Mouse (Mus musculus): Measurements from ENCODE around the gene Try10.
"Not testable (repeated sequence)": the region's sequence is repeated elsewhere in the genome, so short reads cannot be mapped to it uniquely, and the experiment has no call there.

The Try10 gene

DNA sequence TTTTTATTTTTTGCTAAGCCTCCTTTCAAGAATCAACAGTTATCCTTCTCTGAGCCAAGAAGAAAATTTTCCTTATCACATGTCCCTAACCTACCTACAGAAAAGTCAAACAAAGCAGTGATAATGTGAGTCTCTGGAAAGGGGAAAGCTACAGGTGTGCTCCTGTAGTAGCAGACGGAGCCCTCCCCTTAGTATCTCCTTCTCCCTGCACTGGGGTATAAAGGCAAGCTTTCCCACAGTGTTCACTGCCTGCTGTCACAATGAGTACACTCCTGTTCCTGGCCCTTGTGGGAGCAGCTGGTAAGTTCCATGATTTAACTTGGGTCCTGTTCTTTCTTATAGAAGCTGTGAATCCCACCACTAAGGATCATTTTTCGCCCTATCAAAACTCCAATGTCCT is at the start of gene Try10:
TSS of gene Try10 (plus strand) at position 174 of the 400 bp plus-strand sequence.
- no peak for DNase-seq (ENCODE audit: low spot score in 2 of 2)

DNA sequence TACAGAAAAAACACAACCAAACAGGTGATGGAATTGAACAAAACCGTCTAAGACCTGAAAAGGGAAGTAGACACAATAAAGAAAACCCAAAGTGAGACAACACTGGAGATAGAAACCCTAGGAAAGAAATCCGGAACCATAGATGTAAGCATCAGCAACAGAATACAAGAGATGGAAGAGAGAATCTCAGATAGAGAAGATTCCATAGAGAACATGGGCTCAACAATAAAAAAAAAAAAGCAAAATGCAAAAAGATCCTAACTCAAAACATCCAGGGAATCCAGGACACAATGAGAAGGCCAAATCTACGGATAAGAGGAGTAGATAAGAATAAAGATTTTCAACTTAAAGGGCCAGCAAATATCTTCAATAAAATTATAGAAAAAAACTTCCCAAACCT is 37.2 kb upstream of the Try10 start, which contains the start of gene Try5:
TSS of gene Try5 (minus strand) at position 101 of the 400 bp plus-strand sequence.
- not testable (repeated sequence) for DNase-seq (ENCODE audit: low spot score in 2 of 2)

DNA sequence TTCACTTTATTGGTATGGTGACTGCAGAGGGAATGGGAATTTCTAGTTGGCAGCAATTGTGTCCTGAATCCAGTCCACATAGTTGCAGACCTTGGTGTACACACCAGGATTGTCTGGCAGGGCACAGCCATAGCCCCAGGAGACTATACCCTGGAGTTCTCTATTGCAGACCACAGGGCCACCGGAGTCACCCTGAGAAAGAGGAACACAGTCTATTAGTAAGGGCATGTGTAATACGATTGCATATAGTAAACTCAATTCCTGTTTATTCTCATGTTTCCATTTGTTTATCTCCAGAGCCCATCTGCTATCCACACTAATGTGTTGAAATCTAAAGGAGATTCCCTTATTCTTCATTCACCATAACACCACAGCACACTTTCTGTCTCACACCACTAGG is 19.9 kb downstream of the Try10 start:
- DNase-seq (ENCODE audit: low spot score in 2 of 2): not testable (repeated sequence)

DNA sequence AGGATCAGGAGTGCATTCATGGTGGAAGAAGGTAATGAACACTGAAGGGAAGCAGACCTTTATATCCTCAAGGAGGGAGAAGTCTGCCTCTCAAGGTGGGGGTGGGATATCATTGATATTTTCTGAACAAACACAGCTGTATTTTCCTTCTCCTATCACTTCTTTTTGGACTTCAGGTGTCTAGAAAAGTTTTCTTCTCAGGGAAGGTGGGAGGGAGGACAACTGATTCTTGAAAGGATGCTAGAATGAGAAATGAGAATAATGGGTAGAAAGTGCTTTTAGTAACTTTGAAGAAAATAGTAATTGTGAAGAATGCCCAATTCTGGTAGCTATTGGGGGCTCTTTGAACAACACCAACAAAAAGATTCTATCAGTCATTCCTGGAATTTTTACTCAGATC is 23.7 kb downstream of the Try10 start, which contains the start of gene Prss3:
TSS of gene Prss3 (minus strand) at position 101 of the 400 bp plus-strand sequence.
- not testable (repeated sequence) for DNase-seq (ENCODE audit: low spot score in 2 of 2)

DNA sequence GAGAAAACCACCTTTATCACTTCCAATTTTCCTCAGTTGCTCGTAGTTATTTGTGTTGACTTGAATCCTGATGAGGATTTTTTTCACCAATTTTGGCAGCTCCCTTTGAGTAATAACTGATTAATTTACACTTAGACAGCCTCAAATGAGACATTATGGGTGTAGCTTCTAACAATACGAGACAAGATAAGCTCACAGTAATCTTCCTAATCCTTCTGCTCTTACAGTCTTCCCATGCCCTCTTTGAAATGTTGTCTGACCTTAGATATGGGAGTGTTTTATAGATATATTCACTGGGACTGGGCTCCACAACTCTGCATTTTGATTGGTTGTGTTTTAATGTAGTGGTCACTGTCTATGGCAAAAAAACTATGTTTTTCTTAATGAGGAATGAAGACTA is 32.9 kb downstream of the Try10 start:
- DNase-seq (ENCODE audit: low spot score in 2 of 2): no peak

DNA sequence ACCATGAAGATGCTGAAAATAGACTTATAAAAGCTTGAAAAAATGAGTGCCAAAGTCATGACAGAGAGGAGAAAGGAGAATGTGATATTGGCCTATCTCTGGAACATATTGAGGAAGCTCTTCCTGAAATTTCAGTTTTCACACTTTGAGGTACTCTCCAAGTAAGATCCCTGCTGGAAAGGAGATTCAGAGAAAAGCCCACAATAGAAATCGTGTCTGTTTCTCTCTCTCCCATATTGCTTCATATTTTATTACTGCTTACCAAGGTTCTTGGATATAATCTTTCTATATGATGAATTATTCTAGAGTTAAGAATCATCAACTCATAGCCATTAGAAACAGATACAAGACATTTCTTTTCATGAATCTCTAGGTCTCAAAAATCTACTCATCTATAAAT is 37.7 kb downstream of the Try10 start:
- not testable (repeated sequence) for DNase-seq (ENCODE audit: low spot score in 2 of 2)

DNA sequence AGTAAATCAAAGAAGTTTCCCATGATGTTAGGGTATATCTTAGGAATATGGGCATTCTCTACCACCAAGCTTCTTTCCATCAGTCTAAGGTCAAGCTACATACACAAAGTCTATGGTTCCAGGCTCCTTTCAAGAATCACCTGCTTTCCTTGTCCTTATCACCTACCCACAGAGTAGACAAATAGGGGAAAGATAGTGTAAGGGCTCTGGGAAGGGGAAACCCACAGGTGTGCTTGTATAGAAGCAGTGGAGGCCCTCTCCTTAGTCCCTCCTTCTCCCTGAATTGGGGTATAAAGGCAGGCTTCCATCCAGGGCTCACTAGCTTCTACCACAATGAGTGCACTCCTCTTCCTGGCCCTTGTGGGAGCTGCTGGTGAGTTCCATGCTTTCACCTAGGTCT is 38.2 kb downstream of the Try10 start, which contains the start of gene Gm5771:
TSS of gene Gm5771 (plus strand) at position 301 of the 400 bp plus-strand sequence.
- DNase-seq (ENCODE audit: low spot score in 2 of 2): not testable (repeated sequence)
